Mouse (Mus musculus): Measurements from ENCODE around the gene Itsn1. TPM values are rescaled to one million over a fixed set of nuclear protein-coding genes. Genes with fewer than 3 reads are reported as not detected.
A peak's percentile ranks its signal among the peaks of the same experiment; 100 is the strongest.

The Itsn1 gene
- polyA plus RNA-seq, 1 experiment = 25.8 TPM

DNA sequence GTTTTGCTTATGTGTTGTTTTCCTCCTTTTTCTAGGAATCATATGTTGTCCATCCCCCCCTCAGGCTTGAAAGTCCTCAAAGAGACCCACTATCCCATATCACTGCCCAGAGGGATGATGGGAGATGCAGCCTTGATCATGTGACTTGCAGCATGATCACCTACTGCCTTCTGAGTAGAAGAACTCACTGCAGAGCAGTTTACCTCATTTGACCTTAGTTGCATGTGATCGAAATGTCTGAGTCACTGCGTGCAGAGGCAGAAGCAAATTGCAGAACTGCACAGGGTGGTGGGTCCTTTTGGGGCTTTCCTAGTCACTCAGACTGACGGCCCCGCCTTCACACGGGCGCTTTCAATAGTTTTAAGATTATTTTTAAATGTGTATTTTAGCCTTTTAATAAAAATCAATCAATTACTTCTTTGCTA is 141.1 kb downstream of the Itsn1 start:
- DNase-seq (ENCODE audit: low read depth) = no peak

DNA sequence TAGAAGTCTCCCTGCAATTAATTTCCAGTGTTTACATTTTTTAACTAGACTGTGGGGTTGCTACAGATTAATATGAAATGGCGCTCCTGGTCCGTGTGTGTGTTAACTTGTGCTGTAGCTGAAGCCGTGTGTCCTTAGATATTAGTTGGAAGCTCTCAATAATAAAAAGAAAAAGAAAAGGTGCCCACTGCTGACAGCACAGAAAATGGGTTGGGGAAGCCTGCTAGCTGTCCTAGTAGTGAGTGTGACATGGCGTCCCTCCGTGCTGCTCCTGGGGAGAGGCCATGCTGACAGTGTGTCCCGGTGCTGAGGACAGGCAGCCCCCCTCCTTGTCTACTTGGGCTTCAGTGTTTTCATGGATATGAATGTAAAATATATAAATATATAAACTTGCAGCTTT is 142.1 kb downstream of the Itsn1 start:
- no peak for DNase-seq (ENCODE audit: low read depth)

- DNase-seq (ENCODE audit: low read depth) = no peak
These were observed 144.6 kb downstream of the Itsn1 start for GRCm38 (mm10) chr16:91873695-91874094.

DNA sequence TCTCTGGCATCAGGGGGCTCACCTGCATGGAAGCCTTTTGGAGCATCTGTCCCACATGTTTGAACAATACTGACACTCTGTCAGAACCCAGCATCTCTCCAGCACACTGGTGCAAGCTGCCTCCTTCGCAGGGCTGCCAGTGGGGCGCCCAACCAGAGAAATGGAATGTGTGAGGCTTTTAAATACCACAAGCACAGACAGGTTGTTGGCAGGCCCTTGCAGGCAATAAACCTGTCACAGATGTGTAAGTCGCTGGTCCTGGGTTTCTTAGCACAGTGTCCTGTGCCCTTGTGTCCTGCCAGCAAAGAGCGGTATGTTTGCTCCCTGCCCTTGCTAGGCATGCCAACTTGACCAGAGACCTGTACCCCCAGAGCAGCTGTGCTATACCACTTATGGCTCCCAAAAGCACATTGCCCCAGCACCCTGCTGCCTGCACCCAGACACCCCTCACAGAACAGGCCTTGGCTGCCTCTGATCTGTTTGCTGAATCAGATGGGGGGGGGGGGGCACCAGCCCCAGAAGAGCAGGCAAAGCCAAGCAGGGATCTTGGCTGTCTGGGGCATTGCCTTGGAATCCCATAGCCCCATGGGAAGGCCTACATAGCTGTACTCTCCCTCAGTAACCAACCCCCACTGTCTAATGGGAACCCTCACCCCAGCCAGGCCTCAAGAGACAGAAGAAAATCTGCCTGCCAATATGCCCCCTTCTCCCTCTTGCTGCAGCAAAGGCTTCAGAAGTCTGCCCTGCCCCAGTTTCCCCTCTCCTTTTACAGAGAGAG is 146.7 kb downstream of the Itsn1 start:
- peak; percentile 75 for DNase-seq (ENCODE audit: low read depth)

GRCm38 (mm10) chr16:91876457-91876856 is 147.4 kb downstream of the Itsn1 start:
- DNase-seq (ENCODE audit: low read depth) = no peak

GRCm38 (mm10) chr16:91879101-91879500 is 150.0 kb downstream of the Itsn1 start:
- no peak for DNase-seq (ENCODE audit: low read depth)

DNA sequence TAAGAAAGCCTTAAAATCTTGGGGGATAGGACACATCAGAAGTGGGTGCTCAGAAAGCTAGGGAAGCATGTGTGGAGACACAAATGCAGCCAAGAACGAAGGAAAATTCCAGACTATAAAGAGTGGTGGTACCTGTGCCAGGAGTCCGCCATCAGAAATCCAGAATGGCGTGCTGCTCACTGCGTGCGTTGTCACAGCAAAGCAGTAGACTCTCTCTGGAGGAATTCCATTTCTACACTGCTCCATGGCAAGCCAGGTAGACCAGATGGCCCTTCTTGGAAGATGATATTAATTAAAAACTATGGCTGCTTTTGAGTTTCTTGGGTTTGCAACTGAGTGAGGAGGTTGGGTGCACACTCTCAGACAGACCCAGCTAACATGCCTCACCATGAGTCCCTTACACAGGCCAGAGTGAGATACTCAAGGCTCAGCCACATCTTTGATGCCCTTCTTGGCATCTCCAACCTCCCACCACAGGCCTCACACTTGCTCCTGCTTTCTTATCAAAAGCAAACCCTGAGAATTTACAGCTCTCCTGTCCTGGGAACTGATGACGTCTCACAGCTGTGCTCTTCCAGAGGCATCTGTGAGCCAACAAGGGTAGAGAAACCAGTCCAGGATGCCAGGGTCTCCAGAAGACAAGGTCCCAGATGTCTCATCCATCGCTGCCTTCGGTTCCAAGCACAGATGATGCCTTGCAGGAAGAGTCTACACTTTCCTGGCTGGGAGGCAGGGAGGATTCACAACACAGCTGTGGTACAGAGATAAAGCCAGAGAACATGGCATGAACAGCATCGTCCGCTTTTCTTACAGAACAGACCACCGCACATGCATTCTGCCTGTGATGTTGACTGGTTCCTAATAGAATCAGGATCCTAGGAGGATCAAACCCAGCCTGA is 152.0 kb downstream of the Itsn1 start:
- no peak for DNase-seq (ENCODE audit: low read depth)

- no peak for DNase-seq (ENCODE audit: low read depth)
These were observed 153.2 kb downstream of the Itsn1 start for GRCm38 (mm10) chr16:91882168-91882859.

DNA sequence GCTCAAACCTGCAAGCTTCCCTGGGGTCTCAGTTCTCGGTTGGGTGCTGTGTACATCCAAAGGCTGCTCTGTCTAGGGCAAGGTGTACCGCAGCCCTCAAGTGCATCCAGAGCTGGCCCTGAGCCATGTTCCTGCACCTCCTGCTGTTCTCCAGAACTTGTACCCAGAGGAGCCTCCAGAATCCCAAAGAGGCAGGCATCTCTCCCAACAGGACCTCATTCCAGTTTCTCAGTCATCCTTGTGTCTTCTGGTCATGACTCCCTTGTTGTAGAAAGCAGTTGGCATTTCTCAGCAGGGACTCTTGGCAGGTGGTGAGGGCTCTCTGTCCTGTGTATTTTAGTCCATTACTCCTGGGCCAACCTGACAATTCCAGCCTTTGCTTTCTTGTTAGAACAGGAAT is 154.6 kb downstream of the Itsn1 start:
- DNase-seq (ENCODE audit: low read depth) = no peak

DNA sequence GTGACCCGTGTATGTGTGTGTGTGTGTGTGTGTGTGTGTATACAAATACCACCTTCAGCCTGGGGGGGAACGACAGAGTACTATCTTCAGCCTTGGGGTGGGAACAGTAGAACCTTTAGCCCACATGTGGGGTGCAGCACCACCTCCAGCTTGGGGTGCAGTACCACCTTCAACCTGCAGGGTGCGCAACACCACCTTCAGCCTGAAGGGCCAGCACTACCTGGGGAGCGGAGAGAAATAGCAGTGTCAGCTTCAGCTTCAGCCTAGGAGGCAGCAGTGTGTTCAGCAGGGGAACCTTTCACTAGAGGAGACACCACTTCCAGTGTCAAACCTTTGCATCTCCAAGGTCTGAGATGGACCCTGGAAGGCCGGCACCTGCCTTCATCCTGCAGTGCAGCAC is 155.1 kb downstream of the Itsn1 start:
- DNase-seq (ENCODE audit: low read depth) = no peak

- DNase-seq (ENCODE audit: low read depth) = no peak
These were observed 156.5 kb downstream of the Itsn1 start for GRCm38 (mm10) chr16:91885389-91886122.

DNA sequence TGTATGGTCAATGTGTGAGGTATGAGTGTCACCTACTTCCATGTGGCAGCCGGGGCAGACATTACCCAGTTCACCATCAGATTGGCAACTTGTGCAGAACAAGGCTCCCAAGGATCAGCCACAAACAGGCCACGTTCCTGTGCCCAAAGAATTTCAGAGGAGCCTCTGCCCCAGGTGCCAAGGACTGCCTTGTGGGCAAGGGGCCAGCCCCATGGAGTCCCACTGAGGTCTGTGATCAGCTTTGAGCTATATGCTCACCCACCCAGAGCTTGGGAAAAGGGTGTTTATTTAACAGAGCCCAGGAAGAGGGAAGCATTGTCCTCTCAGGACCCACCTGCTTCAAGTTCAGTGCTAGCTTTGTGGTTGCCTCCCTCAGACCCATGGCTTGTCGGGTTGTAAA is 159.3 kb downstream of the Itsn1 start:
- no peak for DNase-seq (ENCODE audit: low read depth)

DNA sequence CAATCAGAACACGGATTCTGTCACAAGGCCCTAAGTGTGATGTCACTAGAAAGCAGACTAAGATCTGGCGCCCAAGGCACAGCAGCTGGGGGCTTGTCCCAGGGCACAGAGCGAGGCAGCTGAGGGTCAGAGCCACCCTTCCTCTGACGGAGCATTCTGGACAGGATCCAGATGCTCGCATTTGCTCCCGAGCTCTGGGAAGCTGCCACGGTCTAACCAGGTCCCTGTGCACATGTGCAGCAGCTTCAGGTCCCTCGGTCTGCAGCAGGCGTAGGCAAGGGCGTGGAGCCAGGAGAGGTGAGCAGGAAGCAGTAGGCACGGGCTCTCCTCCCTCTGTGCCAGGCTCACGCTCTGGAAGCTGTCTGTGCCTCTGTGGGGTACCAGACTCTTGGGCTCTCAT is 160.8 kb downstream of the Itsn1 start:
- DNase-seq (ENCODE audit: low read depth) = no peak

DNA sequence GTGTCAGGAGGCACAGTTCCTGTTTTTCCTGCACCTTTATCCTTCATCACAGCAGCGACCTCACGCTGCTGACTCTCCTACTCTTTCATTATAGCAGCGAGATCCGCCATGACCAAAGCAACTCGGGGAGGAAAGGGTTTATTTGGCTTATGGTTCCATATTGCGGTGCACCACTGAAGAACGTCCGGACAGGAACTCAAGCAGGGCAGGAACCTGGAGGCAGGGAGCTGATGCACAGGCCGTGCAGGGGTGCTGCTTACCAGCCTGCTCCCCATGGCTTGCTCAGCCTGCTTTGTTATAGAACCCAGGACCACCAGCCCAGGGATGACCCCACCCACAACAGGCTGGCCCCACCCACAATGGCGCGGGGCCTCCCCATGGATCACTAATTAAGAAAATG is 162.1 kb downstream of the Itsn1 start:
- no peak for DNase-seq (ENCODE audit: low read depth)

- no peak for DNase-seq (ENCODE audit: low read depth)
These were observed 167.3 kb downstream of the Itsn1 start for GRCm38 (mm10) chr16:91896426-91896830.

DNA sequence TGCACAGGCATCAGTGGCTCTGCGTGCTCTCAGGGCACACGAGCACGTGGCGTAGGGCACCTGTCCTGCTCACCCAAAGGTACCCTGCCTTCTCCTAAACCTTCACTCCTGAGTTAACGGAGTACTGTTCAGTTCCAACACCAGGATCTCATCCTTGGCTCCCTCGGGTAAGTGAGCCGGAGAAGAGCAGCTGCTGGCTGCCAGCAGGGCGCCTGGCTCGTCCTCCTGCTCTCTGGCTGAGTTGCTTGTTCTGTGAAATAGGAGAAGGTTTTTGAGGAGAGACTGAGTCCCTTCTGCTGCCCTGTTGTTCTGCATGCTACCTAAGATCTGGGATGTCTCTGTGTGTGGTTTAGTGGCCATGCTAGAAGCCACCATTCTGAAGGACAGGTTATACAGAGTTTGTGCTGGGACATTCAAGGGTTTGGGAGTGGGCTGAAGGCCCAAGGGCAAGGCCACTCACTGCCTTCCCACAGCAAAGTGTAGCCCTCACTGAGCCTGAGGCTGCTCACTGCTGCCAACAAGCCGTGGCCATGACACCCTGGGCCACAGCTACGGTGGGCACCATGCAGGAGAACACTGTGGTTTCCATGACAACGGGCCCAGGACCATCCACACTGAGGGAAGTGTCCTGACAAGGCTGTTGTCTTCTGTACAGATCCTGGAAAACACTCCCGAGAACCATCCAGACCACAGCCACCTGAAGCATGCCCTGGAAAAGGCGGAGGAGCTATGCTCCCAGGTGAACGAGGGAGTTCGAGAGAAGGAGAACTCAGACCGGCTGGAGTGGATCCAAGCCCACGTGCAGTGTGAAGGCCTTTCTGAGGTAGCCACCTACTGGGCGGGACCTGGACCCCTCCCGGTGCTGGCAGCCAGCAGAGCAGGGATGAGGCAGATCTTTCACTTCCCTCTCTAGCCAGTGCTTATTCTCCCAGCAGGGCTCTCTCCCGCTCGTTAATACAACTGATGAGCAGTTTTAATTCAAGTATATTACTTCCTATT is 170.1 kb downstream of the Itsn1 start:
- DNase-seq (ENCODE audit: low read depth) = no peak

- no peak for DNase-seq (ENCODE audit: low read depth)
These were observed 171.2 kb downstream of the Itsn1 start for GRCm38 (mm10) chr16:91900274-91900673.

- DNase-seq (ENCODE audit: low read depth) = no peak
These were observed 174.9 kb downstream of the Itsn1 start for GRCm38 (mm10) chr16:91903801-91904506.

- no peak for DNase-seq (ENCODE audit: low read depth)
These were observed 176.2 kb downstream of the Itsn1 start for GRCm38 (mm10) chr16:91905127-91905860.
